Mouse (Mus musculus): ENCODE measurements around the gene Jchain. TPM values are rescaled to one million over a fixed set of nuclear protein-coding genes. Genes with fewer than 3 reads are reported as not detected.

Gene Jchain
- polyA plus RNA-seq, 1 experiment from 2014 or later, result 0.28 TPM

Other genes starting within 250 kb of the Jchain start
- not detected in 2 replicates for gene Prol1, start 210.6 kb downstream of the Jchain start, polyA plus RNA-seq (2015; fragmentation: Nextera tagmentation; extraction: Ambion mirVana)
- gene Amtn, start 151.8 kb downstream of the Jchain start, polyA plus RNA-seq (2015; fragmentation: Nextera tagmentation; extraction: Ambion mirVana), result not detected in 2 replicates
- not detected in 2 replicates for gene Ambn, start 71.9 kb downstream of the Jchain start, polyA plus RNA-seq (2015; fragmentation: Nextera tagmentation; extraction: Ambion mirVana)
- gene Enam, start 39.9 kb downstream of the Jchain start, polyA plus RNA-seq (2015; fragmentation: Nextera tagmentation; extraction: Ambion mirVana), result not detected in 2 replicates
- gene Utp3, start 26.6 kb upstream of the Jchain start, polyA plus RNA-seq (2015; fragmentation: Nextera tagmentation; extraction: Ambion mirVana), result 59.8 and 67.0 TPM in 2 replicates
- gene Rufy3, start 37.1 kb upstream of the Jchain start, polyA plus RNA-seq (2015; fragmentation: Nextera tagmentation; extraction: Ambion mirVana), result 10.9 and 13.5 TPM in 2 replicates
- gene Grsf1, start 148.3 kb upstream of the Jchain start, polyA plus RNA-seq (2015; fragmentation: Nextera tagmentation; extraction: Ambion mirVana), result 15.4 and 16.7 TPM in 2 replicates
- gene Mob1b, start 193.0 kb upstream of the Jchain start, polyA plus RNA-seq (2015; fragmentation: Nextera tagmentation; extraction: Ambion mirVana), result 15.2 and 15.9 TPM in 2 replicates
- gene Dck, start 237.1 kb upstream of the Jchain start, polyA plus RNA-seq (2015; fragmentation: Nextera tagmentation; extraction: Ambion mirVana), result 35.9 and 38.6 TPM in 2 replicates

Data from stomach, embryonic 16.5 days (tissue).